Mouse (Mus musculus) kidney, adult 18-20 months (tissue): ENCODE data around the gene Adrb1.

Experiments
- DNase-seq: peaks from one replicate; pipeline ENCODE4 v3.0.0; 2021

Adrb1 gene

DNA sequence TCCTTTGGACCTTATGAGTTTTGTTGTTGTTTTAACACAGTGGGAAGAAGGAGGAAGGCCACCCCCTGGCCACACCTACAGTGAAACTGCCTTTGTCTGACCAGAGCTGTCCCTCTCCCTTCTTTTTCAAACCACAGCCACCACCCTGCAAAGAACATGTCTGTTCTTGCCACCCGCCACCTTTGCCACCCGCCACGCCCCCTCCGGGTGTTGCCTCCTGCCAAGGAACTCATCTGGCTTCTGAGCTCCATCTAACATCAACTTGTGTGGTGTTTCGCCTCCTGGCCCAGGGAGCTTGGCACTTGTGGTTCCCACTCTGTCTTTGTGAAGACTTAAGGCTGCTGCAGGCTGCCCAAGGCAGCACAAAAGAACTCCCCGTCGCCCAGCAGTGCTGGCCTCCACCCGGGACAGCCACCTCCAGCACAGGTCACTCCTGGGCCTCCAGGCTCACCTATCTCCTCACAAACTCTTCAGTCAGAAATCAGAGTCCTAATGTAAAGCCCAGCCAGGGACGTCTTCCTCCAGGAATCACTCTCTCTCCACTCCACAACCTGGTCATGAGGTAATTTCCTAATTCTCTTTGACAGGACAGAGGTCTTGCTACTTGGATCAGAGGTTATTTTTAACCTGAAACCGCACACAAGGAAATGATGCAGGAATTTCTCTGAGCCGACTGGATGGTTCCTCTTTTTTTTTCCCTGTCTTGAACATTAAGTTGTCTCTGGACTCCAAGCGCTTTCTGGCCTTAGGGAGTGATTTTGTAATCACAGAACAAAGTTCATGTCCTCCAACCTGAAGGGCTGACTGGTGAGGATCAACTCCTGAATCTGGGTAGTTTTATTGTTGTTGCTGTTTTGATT, 18.5 kb upstream of the Adrb1 start:
- peak; percentile 22 for DNase-seq

DNA sequence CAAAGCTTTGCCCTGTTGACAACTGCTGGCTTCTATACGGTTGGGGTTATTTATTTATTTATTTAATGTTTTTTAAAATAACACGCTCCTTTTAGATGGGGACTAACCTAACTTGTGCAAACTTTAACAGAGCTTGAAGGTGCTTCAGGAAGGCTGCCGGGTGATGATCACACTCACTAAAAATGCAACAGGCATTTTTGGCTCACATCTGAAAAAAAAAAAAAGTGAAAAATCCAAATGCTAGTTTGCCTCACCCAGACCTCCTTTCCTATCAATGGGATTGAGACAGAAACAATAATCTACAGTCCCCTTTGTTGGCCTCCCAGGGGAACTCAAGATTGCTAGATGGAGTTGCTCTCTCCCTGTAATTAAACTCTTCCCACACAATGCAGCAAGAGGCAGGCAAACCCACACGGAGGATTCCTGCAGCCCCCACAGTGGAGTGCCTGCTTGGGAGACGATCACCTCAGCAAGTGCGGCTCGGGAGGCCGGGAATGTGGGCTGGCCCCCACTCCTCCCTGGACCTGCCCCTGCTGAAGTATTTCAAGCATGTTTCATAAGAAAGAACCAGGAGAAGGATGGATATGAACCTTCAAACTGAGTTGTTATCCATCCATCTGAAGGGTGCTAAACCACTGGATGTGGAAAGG, 16.8 kb upstream of the Adrb1 start:
- DNase-seq, result no peak

DNA sequence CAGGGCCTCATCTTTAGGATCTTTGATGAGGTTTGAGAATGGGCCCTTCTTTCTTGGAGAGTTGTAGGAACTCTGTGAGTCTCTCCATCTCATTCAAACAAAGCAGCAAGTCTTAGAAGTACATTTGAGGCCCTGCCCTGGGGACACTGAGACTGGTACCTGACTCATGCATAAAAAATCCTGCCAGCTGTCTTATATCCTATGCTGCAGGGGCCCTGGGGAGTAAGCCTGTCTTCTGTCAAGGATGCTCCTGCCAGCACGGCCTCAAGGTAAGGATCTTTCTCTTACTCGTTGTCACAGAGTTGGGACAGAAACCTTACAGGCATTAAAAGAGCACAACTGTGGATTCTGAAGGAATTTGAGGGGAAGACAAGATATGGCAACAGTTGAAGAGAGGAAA, 13.2 kb upstream of the Adrb1 start:
- no peak for DNase-seq

DNA sequence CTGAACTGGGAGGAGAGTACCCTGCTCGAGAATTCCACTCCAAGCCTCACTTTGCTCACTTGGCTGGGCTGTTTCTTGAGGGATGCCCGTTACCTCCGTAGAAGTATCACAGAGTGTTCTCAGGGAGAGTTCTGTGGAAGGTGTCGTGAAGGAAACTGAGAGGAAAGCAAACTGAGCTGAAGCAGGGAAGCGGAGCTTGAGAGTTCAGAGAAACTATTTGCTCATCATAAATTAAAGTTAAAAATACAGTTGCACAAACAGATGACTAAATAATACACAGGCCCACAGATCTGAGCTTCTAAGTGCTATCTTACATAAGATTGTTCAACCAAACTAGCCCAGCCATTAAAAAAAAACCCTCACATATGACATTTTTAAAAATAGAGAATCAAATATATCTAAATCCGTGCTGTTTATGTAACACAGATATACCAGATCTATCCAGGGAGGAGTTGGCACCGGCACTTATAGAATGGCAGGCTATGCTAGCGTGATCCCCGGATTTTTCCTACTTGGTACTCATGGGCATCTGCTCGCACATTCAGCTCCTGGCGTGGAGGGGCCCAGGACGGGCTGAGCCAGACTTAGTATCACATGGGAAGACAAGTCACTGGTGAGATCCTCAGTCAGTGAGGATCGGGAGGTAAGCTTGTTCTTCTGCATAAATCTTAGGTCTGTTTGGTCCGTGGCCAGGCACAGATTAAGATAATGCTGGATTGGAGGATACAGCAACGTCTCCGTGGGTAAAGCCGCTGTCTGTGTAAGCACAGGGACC, 11.7 kb upstream of the Adrb1 start:
- DNase-seq, result no peak

DNA sequence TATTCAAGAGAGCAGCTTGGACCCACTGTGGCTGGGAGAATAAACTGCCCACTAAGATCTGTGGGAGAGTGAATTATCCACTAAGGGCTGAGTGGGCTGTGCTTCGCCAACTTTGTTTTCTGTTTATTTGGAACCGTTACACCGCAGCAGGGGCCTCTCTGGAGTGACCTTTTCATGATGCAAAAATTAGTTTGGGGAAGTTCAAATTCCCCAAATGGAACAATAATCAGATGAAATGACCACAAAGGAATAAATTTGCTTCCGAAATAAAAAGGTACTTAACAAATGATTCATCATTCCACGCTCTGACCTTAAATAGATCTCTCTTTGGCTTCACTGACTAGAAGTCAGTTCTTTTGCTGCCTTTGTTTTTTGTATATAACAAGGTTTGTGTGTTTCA, 8.4 kb upstream of the Adrb1 start:
- DNase-seq, result no peak

DNA sequence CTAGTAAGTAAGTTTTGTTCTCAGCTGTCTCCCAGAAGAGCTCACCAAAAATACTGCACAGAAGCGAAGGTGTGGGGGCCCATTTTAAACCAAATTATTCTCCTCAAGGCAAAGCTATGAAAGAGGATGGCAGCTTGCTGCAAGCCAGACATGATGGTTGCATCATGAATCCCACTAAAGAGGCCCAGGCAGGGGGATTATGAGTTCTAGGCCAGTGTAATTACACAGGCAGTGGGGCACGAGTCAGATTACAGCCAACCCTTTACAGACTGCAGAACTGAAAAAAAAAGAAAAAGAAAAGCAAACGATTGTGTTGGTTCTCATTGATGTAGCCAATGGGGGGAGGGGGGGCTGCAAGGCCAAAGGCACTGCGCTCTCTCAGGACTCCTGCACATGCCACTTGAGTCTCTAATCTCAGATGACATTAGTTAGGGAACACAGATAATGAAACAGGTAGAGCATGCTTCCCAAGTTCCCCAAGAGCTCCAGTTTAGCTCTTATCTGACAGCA, 7.3 kb upstream of the Adrb1 start:
- no peak for DNase-seq

DNA sequence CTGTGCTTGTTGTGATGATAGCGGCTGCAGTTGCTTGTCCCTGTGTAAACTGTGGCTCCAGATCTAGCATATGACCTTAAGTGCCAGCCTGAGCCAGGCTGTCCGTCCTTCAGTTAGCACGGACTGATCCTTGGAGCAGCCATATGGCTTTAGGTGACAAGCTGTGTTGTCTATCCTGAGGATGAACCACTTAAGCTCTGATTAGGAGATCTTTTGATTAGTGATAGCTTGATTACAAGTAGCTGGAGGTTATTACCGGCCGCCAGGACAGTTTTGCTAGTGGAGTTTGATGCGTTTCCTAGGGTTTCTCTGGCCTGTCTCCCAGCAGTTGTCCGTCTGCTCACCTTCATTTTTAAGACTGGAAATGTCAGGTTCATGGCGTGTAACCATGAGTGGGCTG, 4.0 kb upstream of the Adrb1 start:
- DNase-seq, result no peak

DNA sequence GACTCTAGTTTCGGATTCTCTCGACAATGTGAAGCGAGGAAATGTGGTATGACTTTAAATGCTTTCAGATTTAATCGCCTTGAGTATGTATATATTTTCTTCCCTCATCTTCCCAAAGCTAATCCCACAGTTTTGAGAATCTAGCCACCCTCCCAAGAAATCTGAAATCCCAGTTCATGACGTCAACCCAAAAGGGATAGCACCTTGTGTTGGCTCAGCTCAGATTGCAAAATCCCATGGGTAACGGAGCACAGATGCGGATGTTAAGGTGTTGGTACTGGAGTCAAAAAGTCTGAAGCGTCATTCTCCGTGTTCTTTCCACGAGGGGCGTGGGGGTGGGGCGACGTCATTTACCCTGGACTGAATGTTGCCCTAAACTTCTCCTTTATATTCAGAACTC, 1.1 kb upstream of the Adrb1 start:
- DNase-seq, result no peak

DNA sequence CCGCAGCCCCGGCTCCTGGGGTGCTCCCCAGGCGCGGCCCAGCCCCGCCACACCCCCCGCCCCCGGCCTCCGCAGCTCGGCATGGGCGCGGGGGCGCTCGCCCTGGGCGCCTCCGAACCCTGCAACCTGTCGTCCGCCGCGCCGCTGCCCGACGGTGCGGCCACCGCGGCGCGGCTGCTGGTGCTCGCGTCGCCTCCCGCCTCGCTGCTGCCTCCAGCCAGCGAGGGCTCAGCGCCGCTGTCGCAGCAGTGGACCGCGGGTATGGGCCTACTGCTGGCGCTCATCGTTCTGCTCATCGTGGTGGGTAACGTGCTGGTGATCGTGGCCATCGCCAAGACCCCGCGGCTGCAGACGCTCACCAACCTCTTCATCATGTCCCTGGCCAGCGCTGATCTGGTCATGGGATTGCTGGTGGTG, 300 bp downstream of the Adrb1 start:
- DNase-seq, result peak; percentile 36

DNA sequence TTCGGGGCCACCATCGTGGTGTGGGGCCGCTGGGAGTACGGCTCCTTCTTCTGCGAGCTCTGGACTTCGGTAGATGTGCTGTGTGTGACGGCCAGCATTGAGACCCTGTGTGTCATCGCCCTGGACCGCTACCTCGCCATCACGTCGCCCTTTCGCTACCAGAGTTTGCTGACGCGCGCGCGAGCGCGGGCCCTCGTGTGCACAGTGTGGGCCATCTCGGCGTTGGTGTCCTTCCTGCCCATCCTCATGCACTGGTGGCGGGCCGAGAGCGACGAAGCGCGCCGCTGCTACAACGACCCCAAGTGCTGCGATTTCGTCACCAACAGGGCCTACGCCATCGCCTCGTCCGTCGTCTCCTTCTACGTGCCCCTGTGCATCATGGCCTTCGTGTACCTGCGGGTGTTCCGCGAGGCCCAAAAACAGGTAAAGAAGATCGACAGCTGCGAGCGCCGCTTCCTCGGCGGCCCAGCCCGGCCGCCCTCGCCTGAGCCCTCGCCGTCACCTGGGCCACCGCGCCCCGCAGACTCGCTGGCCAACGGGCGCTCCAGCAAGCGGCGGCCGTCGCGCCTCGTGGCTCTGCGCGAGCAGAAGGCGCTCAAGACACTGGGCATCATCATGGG, 822 bp downstream of the Adrb1 start:
- DNase-seq, result peak; percentile 41

DNA sequence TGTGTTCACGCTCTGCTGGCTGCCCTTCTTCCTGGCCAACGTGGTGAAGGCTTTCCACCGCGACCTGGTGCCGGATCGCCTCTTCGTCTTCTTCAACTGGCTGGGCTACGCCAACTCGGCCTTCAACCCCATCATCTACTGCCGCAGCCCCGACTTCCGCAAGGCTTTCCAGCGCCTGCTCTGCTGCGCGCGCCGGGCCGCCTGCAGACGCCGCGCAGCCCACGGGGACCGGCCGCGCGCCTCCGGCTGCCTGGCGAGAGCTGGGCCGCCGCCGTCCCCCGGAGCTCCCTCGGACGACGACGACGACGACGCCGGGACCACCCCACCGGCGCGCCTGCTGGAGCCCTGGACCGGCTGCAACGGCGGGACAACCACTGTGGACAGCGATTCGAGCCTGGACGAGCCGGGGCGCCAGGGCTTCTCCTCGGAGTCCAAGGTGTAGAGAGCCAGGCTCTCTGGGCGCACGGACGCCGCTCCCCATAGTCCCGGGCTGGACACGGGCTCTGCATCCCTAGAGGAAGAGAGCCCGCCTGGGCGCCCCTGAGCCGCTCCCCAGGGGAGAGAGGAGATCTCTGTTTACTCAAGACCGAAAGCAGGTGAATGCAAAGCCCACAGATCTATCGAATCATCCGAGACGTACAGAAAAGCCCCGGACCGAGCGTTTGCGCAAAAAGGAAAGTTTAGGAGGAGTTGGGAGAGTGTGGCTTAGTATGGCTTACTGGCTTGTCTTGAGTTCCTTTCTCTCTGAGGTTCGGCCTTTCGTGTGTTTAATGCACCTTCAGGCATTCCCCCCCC, 1.5 kb downstream of the Adrb1 start:
- DNase-seq, result peak; percentile 61

DNA sequence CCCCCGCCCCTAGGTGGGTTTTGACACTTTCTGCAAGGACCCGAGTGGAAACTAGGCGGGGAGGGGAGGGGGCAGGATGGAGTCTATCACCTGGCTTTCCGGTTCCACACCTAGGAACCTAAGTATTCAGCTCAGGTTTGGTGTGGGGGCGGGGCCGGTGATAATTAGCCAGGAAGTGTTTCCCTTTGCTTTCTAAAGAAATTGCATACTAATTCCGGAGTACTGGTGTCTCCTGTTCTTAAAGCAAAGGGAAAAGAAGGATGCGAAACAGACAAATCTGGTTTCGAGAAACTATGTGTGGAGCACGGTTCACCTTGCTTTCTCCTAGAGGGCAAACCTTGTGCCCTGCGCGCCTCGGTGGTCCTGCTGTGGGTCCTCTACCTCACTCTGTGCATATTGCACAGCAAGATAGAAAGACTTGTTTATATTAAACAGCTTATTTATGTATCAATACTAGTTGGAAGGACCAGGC, 2.2 kb downstream of the Adrb1 start:
- peak; percentile 42 for DNase-seq

DNA sequence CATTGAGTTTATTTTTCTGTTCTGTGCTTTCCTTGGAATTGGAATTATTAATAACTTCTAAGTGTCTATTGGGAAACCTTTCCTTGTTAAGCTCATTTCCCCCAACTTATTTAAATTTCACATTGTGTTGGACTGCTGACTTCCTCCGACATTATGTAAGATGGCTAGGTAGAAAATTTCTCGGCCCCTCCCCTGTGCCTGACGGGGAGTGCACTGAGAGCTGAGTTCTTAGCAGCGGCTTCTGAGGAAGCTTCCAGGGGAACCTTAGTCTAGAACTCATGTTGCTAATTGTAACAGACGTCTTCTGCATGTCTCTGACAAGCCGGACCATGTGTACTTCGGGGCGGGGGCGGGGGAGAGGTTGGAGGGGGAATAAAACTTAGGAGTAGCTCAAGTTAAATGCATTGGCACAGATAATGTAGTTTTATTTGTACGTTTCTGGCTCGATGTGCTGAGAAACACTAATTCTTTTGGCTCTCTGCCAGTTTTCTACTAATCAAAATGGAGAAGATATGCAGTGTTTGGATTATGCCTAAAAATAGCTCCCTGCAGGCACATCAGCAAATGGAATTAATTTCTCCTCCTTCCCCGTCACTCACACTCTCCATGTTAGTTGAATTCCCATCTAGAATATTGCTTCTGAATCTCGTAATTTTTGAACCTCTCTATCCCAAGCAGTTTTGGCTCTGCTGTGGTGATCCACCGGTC, 5.3 kb downstream of the Adrb1 start:
- DNase-seq, result no peak

DNA sequence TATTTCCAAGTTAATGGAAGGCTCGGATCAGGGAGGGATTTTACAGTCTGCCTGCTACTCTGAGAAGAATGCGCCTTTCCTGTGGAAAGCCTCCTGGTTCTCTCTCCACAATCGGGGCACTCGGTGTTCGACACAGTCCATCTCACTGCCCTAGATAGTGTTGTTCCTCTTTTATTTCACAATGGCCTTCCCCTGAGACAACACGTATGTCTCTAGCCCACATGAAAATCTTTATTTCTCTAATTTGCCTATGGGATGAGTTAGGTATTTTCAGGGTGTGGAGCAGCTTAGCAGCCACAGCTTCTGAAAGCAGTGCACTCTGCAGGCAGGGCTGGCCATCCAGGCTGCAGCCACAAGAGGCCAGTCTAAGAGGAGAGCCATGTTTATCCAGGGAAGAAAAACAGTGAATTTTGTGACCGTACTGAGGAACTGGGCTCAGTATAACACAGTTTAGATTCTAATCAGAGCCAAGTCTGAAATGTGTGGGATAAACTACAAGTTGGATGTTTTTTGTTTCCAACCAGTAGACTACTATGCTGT, 12.1 kb downstream of the Adrb1 start:
- no peak for DNase-seq

DNA sequence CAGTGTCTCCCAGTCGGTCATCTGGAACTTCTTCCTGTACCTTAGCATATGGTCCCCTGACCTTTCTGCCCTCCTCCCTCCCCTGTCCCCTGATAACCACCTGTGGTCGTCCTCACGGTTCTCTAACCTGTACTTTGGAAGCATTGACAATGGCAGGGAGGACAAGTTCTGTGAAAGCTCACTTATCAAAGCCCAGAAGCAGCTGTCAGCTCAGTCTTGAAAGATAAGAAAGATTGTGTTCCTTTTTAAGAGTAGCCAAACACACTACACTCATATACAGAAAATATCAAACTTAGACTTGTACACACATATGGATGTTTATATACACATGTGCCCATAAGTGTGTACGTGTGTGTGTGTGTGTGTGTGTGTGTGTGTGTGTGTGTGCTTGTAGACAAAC, 13.7 kb downstream of the Adrb1 start:
- no peak for DNase-seq

DNA sequence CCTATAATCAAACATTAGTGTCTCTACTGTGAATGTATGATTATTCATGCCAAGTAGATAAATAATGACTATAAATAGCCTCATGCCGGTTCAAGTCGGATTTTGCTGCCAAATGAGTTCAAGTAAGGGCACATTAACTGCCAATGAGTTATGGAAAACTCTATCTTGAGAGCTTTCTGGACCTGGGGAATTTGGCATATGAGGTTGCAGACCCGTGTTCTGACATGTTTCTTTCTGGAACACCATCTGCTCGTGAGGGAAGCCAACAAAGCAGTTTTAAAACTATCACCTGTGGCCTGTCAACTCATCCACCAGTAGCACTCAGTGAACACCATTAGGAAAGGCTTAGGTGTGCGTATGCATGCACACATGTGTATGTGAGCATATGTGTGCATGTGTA, 14.3 kb downstream of the Adrb1 start:
- no peak for DNase-seq

DNA sequence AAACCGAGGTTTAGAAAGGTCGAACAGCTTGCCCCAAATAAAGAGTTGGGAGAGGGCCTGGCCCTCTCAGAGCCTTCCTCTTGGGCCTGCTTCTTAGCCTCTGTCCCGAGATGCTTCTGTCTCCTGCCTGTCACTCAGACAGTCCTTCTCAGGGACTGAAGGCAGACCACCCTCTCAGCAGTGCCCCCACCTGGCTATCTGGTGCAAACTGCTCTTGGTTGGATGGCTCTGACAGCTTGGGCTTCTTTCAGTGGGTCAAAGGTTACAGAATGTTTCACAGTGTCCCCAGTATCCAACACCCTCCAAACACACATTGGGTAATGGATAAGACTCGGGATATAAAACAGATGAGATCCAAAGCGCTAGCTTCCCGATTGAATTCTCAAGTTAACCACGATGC, 23.1 kb downstream of the Adrb1 start:
- no peak for DNase-seq

DNA sequence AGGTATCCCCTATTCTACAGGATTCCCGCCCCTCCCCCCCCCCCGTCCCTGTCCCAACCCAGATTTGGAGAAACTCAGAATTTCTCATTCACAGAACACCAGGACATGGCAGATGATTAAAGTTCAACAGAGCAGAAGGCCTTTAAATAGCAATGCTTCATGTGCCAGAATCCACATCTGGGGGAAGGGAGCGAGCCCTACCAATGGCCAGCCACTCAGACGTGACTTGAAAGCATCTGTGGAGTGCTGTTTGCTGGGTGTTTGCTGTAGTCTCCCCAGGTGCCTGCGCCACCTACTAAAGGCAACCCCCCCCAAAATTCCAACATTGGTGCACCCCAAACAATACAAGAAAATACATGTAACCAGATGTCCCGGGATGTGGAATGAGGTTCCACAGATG, 23.5 kb downstream of the Adrb1 start:
- DNase-seq, result no peak

DNA sequence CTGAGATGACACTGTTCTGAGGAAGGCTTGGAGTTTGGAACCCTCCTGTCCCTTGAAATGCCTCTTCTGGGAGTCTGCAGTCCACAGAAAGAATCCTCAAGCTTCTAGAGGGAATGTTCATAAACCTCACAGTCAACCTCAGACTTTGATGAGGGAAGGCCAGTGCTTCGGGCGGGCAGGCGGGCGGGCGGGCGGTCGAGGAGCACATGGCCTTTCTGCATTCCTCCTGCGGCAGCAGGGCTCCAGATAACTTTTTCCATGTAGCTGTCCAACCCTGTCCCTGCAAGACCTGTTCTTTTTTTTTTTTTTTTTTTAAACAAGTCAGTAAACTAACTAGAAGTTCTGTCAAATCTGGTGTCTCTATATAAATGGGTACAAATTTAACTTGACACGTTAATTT, 24.6 kb downstream of the Adrb1 start:
- no peak for DNase-seq

DNA sequence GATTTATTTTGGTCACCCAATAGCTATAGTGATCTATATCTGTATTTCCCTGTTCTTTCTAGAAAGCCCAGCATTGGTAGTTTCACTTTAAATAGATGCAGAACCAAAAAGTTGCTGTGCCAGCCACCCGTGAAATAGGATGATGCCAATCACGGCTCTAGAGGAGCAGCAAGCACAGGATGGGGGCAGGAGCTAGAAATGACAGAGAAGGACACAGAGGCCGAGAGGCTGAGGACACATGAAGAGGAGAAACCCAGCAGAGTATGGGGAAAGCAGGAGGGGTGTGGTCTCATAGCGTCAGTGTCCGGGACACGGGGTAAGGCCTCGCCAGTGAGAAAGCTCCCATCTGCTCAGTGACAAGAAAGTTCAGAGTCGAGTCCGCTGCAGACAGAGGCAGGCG, 25.9 kb downstream of the Adrb1 start:
- DNase-seq, result no peak

DNA sequence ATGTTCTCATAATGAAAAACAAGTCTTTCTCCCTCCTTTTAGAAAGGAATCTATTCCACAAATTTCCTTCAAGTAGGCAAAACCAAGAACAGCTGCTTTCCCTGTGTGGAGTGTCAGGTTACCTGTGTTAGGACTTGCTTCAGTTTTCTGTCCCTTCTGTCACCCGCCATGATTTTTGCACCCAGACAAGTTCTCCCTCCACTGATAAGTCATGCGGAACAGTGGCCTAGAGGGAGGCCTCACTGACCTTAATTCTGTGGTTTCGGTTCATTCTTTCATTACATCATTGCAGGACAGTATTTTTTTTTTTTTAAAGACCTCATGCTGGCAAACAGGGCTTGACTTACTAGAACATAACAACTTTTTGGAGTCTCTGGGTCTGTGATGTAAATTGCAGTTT, 27.3 kb downstream of the Adrb1 start:
- no peak for DNase-seq
